Mouse (Mus musculus) spleen, adult 18-20 months (tissue): ENCODE results near the gene Emilin3.

Source experiments
- DNase-seq, 2 experiments: peaks; one replicate each; pipeline ENCODE4 v3.0.0; 2022; ENCODE audit warnings: mixed read lengths in 2 of 2

Gene Emilin3

GRCm38 (mm10) chr2:160872395-160872794 is 39.7 kb downstream of the Emilin3 start:
- DNase-seq: peak; percentile 52 to 73

- no peak for DNase-seq
These were observed 40.8 kb downstream of the Emilin3 start for GRCm38 (mm10) chr2:160871310-160871709.

GRCm38 (mm10) chr2:160869446-160869845 is 42.7 kb downstream of the Emilin3 start:
- DNase-seq: no peak

- DNase-seq: no peak
These were observed 46.9 kb downstream of the Emilin3 start for GRCm38 (mm10) chr2:160865266-160865665.

GRCm38 (mm10) chr2:160864112-160864511 is 48.0 kb downstream of the Emilin3 start:
- no peak for DNase-seq

GRCm38 (mm10) chr2:160860363-160860762 is 51.8 kb downstream of the Emilin3 start:
- no peak for DNase-seq
